Mouse (Mus musculus) spleen, adult 2 months (tissue): ENCODE data around the gene Milr1.

Source experiments
- CTCF ChIP-seq: fragments of 200-500 bp; IDR thresholded peaks from 2 replicates; pipeline ENCODE4 v1.5.1; 2011; ENCODE audit warnings: mild to moderate bottlenecking, inconsistent platforms; ENCODE audit not compliant: insufficient read depth, insufficient read length, insufficient replicate concordance; ENCODE audit errors: extremely low read depth
- POLR2A ChIP-seq: fragments of 200-500 bp; IDR thresholded peaks from 2 replicates; pipeline ENCODE4 v1.6.1; 2011; ENCODE audit warnings: low read depth, low read length, inconsistent platforms

GRCm38 (mm10) chr11:106709227-106709985 lies 41.6 kb upstream of the Milr1 start:
- TF ChIP-seq CTCF: no peak
- TF ChIP-seq POLR2A: no peak
